Mouse (Mus musculus) heart, embryonic 13.5 days (tissue): ENCODE measurements around the gene Zfp980. TPM values are rescaled to one million over a fixed set of nuclear protein-coding genes. Genes with fewer than 3 reads are reported as not detected.

Experiments used
- polyA plus RNA-seq: library from polyadenylated mRNA; unstranded; fragments of >200 nt; fragmentation: Nextera tagmentation; extraction: Ambion mirVana; gene quantifications from 2 replicates; pipeline ENCODE4 v1.2.1, GENCODE M21; 2015

Gene Zfp980
- polyA plus RNA-seq, 1 experiment from 2014 or later, result not detected

Other genes starting within 250 kb of the Zfp980 start
- 0.07 TPM in 1 of 2 replicates, not detected in the other for gene Zfp990, start 159.9 kb upstream of the Zfp980 start, polyA plus RNA-seq
- 2.8 and 3.5 TPM in 2 replicates for gene Gm13212, start 85.5 kb upstream of the Zfp980 start, polyA plus RNA-seq
- not detected in 2 replicates for gene Zfp986, start 198.1 kb downstream of the Zfp980 start, polyA plus RNA-seq